Mouse (Mus musculus) bone marrow, adult 2 months (tissue): ENCODE results near the gene Plxna2. TPM values are rescaled to one million over a fixed set of nuclear protein-coding genes. Genes with fewer than 3 reads are reported as not detected.

Source experiments
- H3K27ac ChIP-seq: fragments of 200-500 bp; 2 replicates; pipeline ENCODE4 v1.5.1; 2012; ENCODE audit warnings: low read depth, mild to moderate bottlenecking, control low read depth, inconsistent platforms, low read length; ENCODE audit not compliant: control insufficient read depth, poor library complexity, insufficient read depth
- H3K4me1 ChIP-seq: fragments of 200-500 bp; 2 replicates; pipeline ENCODE4 v1.6.1; 2011; ENCODE audit warnings: low read length; ENCODE audit not compliant: control insufficient read depth, insufficient read depth
- H3K4me3 ChIP-seq: fragments of 200-500 bp; replicated peaks from 2 replicates; pipeline ENCODE3; 2011; ENCODE audit warnings: mild to moderate bottlenecking, low read depth, low read length, control low read depth; ENCODE audit not compliant: control insufficient read depth
- CTCF ChIP-seq: fragments of 200-500 bp; IDR thresholded peaks from 2 replicates; pipeline ENCODE4 v1.5.1; 2011; ENCODE audit warnings: low read length, control low read depth; ENCODE audit not compliant: control insufficient read depth, insufficient read depth
- POLR2A ChIP-seq: fragments of 200-500 bp; IDR thresholded peaks from 2 replicates; pipeline ENCODE4 v1.6.1; 2011; ENCODE audit warnings: low read depth, mild to moderate bottlenecking, control low read depth, low read length, borderline replicate concordance; ENCODE audit not compliant: control insufficient read depth
- WGBS: fragments of 180-500 bp; shearing (Covaris S2); methylation state at CpG from one replicate; pipeline ENCODE4 v1.1.7; 2018; 5-methylcytosine and 5-hydroxymethylcytosine counted together
- polyA plus RNA-seq: library from polyadenylated mRNA; stranded (reverse); fragments of >200 nt; gene quantifications from 2 replicates; pipeline ENCODE4 v1.2.4, GENCODE M21; 2011; ENCODE audit warnings: low replicate concordance; ENCODE audit not compliant: missing spikeins, insufficient read depth, insufficient read length

Plxna2 gene
- polyA plus RNA-seq, 1 experiment = 0.80 TPM

GRCm38 (mm10) chr1:194714138-194715031 lies 96.4 kb downstream of the Plxna2 start:
- no peaks in the 10 kb centered on the region for H3K4me1 ChIP-seq
- TF ChIP-seq CTCF = no peak
- TF ChIP-seq POLR2A = no peak
- no peak overlapping the region for H3K4me3 ChIP-seq
- 62% methylated on average over 4 of the region's 4 CpGs for WGBS
- H3K27ac ChIP-seq = no peak overlapping the region

- Histone ChIP-seq H3K27ac (no peak overlapping the region), H3K4me3 (no peak overlapping the region), H3K4me1 (no peaks in the 10 kb centered on the region)
- 76% methylated on average over 1 of the region's 1 CpGs for WGBS
- TF ChIP-seq POLR2A (no peak), CTCF (no peak)
Observed at GRCm38 (mm10) chr1:194717451-194717874, 99.4 kb downstream of the Plxna2 start.

- 79% methylated on average over 4 of the region's 4 CpGs for WGBS
- H3K4me1 ChIP-seq = no peaks in the 10 kb centered on the region
- H3K27ac ChIP-seq = no peak overlapping the region
- no peak overlapping the region for H3K4me3 ChIP-seq
- TF ChIP-seq CTCF (no peak), POLR2A (no peak)
Observed at GRCm38 (mm10) chr1:194720406-194720805, 102.4 kb downstream of the Plxna2 start.

- H3K27ac ChIP-seq = no peak overlapping the region
- H3K4me3 ChIP-seq = no peak overlapping the region
- H3K4me1 ChIP-seq = no peaks in the 10 kb centered on the region
- WGBS = 77% methylated on average over 2 of the region's 2 CpGs
- no peak for TF ChIP-seq POLR2A
- no peak for TF ChIP-seq CTCF
Observed at GRCm38 (mm10) chr1:194721260-194721659, 103.2 kb downstream of the Plxna2 start.

GRCm38 (mm10) chr1:194722329-194722728 lies 104.3 kb downstream of the Plxna2 start:
- H3K27ac ChIP-seq = no peak overlapping the region
- no peaks in the 10 kb centered on the region for H3K4me1 ChIP-seq
- no peak for TF ChIP-seq POLR2A
- no peak overlapping the region for H3K4me3 ChIP-seq
- 39% methylated on average over 2 of the region's 2 CpGs for WGBS

- no peaks in the 10 kb centered on the region for H3K4me1 ChIP-seq
- TF ChIP-seq POLR2A (no peak), CTCF (no peak)
- H3K27ac ChIP-seq = no peak overlapping the region
- no peak overlapping the region for H3K4me3 ChIP-seq
- WGBS = 67% methylated on average over 2 of the region's 2 CpGs
Observed at GRCm38 (mm10) chr1:194734836-194735235, 116.8 kb downstream of the Plxna2 start.

- H3K27ac ChIP-seq = no peak overlapping the region
- no peak overlapping the region for H3K4me3 ChIP-seq
- TF ChIP-seq POLR2A (no peak), CTCF (no peak)
- no peaks in the 10 kb centered on the region for H3K4me1 ChIP-seq
Observed at GRCm38 (mm10) chr1:194739894-194740293, 121.9 kb downstream of the Plxna2 start.

GRCm38 (mm10) chr1:194742901-194743422 lies 124.9 kb downstream of the Plxna2 start:
- TF ChIP-seq POLR2A (no peak), CTCF (no peak)
- no peak overlapping the region for H3K27ac ChIP-seq
- H3K4me3 ChIP-seq = no peak overlapping the region
- 65% methylated on average over 2 of the region's 2 CpGs for WGBS
- H3K4me1 ChIP-seq = no peaks in the 10 kb centered on the region
